Mouse (Mus musculus) cortical plate, adult 2 months (tissue): Measurements from ENCODE around the gene Lmbr1l. TPM values are rescaled to one million over a fixed set of nuclear protein-coding genes. Genes with fewer than 3 reads are reported as not detected.

Experiments
- H3K27ac ChIP-seq: fragments of 200-500 bp; 2 replicates; pipeline ENCODE4 v1.5.1; 2012; ENCODE audit warnings: low read length, control low read depth, inconsistent platforms; ENCODE audit not compliant: insufficient read depth
- H3K4me1 ChIP-seq: fragments of 200-500 bp; 2 replicates; pipeline ENCODE4 v1.6.1; 2011; ENCODE audit warnings: low read length; ENCODE audit not compliant: control insufficient read depth, insufficient read depth
- H3K4me3 ChIP-seq: fragments of 200-500 bp; 2 replicates; pipeline ENCODE4 v1.5.1; 2011; ENCODE audit warnings: mild to moderate bottlenecking, low read length, control low read depth; ENCODE audit not compliant: insufficient read depth
- CTCF ChIP-seq: fragments of 200-500 bp; IDR thresholded peaks from 2 replicates; pipeline ENCODE4 v1.5.1; 2011; ENCODE audit warnings: mild to moderate bottlenecking, control low read depth, low read length; ENCODE audit not compliant: insufficient read depth; ENCODE audit errors: extremely low read depth
- POLR2A ChIP-seq: fragments of 200-500 bp; IDR thresholded peaks from 2 replicates; pipeline ENCODE4 v1.6.1; 2011; ENCODE audit warnings: mild to moderate bottlenecking, low read length, control low read depth; ENCODE audit not compliant: insufficient read depth; ENCODE audit errors: extremely low read depth
- polyA plus RNA-seq: library from polyadenylated mRNA; depleted of rRNA; stranded (reverse); fragments of >200 nt; gene quantifications from 2 replicates; pipeline ENCODE4 v1.2.3, GENCODE M21; 2012; rRNA removed

The Lmbr1l gene
- polyA plus RNA-seq, 1 experiment = 27.1 TPM

GRCm38 (mm10) chr15:98863451-98863958, 54.5 kb downstream of the Lmbr1l start:
- Histone ChIP-seq H3K27ac (no peak overlapping the region), H3K4me1 (peaks cover 3% of the 10 kb centered on the region; the same call in 1 of the 2 replicates), H3K4me3 (no peak overlapping the region)
- TF ChIP-seq POLR2A (no peak), CTCF (no peak)

- Histone ChIP-seq H3K27ac (no peak overlapping the region), H3K4me3 (no peak overlapping the region), H3K4me1 (no peaks in the 10 kb centered on the region)
- TF ChIP-seq CTCF (no peak), POLR2A (no peak)
Measured at GRCm38 (mm10) chr15:98861701-98862410, 56.2 kb downstream of the Lmbr1l start.

GRCm38 (mm10) chr15:98860921-98861320, 57.1 kb downstream of the Lmbr1l start:
- Histone ChIP-seq H3K4me1 (no peaks in the 10 kb centered on the region), H3K27ac (no peak overlapping the region), H3K4me3 (no peak overlapping the region)
- TF ChIP-seq POLR2A (no peak), CTCF (no peak)

GRCm38 (mm10) chr15:98859319-98860043, 58.5 kb downstream of the Lmbr1l start:
- TF ChIP-seq CTCF = no peak
- TF ChIP-seq POLR2A = no peak
- H3K27ac ChIP-seq = no peak overlapping the region
- no peaks in the 10 kb centered on the region for H3K4me1 ChIP-seq
- H3K4me3 ChIP-seq = no peak overlapping the region

- H3K4me3 ChIP-seq = no peak overlapping the region
- H3K4me1 ChIP-seq = no peaks in the 10 kb centered on the region
- no peak overlapping the region for H3K27ac ChIP-seq
- TF ChIP-seq POLR2A (no peak), CTCF (no peak)
Measured at GRCm38 (mm10) chr15:98854214-98854613, 63.8 kb downstream of the Lmbr1l start.

Other genes with a start within 250 kb of the Lmbr1l start
- gene Rnd1, start 240.8 kb downstream of the Lmbr1l start, polyA plus RNA-seq = 34.5 and 37.4 TPM in 2 replicates
- 9.3 and 10.6 TPM in 2 replicates for gene Ccdc65, start 210.0 kb downstream of the Lmbr1l start, polyA plus RNA-seq
- 2.1 TPM in 2 replicates for gene Fkbp11, start 190.0 kb downstream of the Lmbr1l start, polyA plus RNA-seq
- gene Arf3, start 155.0 kb downstream of the Lmbr1l start, polyA plus RNA-seq = 701 and 730 TPM in 2 replicates
- 2.6 and 3.1 TPM in 2 replicates for gene Wnt10b, start 140.1 kb downstream of the Lmbr1l start, polyA plus RNA-seq
- gene Wnt1, start 128.4 kb downstream of the Lmbr1l start, polyA plus RNA-seq = 0.15 and 0.17 TPM in 2 replicates
- 723 and 876 TPM in 2 replicates for gene Ddn, start 108.7 kb downstream of the Lmbr1l start, polyA plus RNA-seq
- gene Prkag1, start 86.7 kb downstream of the Lmbr1l start, polyA plus RNA-seq = 71.3 and 75.7 TPM in 2 replicates
- 33.0 and 37.9 TPM in 2 replicates for gene Kmt2d, start 47.0 kb downstream of the Lmbr1l start, polyA plus RNA-seq
- 18.3 and 19.9 TPM in 2 replicates for gene Rhebl1, start 23.7 kb downstream of the Lmbr1l start, polyA plus RNA-seq
- gene Dhh, start 19.7 kb downstream of the Lmbr1l start, polyA plus RNA-seq = 0.25 and 0.28 TPM in 2 replicates
- gene Tuba1b, start 16.3 kb upstream of the Lmbr1l start, polyA plus RNA-seq = 1,160 and 1,231 TPM in 2 replicates
- 0.35 and 0.55 TPM in 2 replicates for gene Gm49450, start 35.3 kb upstream of the Lmbr1l start, polyA plus RNA-seq
- 1,321 and 1,512 TPM in 2 replicates for gene Tuba1a, start 35.5 kb upstream of the Lmbr1l start, polyA plus RNA-seq
- 5.5 and 7.1 TPM in 2 replicates for gene Tuba1c, start 111.7 kb upstream of the Lmbr1l start, polyA plus RNA-seq
- 3.1 and 3.2 TPM in 2 replicates for gene Prph, start 136.9 kb upstream of the Lmbr1l start, polyA plus RNA-seq
- gene Troap, start 156.3 kb upstream of the Lmbr1l start, polyA plus RNA-seq = 0.76 and 1.1 TPM in 2 replicates
- not detected in 2 replicates for gene C1ql4, start 169.6 kb upstream of the Lmbr1l start, polyA plus RNA-seq
- 0.06 TPM in 2 replicates for gene Dnajc22, start 174.9 kb upstream of the Lmbr1l start, polyA plus RNA-seq
- gene Spats2, start 207.7 kb upstream of the Lmbr1l start, polyA plus RNA-seq = 25.8 and 27.4 TPM in 2 replicates